Mouse (Mus musculus) adrenal gland, postnatal 14 days (tissue): ENCODE measurements around the gene Xrcc1. TPM values are rescaled to one million over a fixed set of nuclear protein-coding genes. Genes with fewer than 3 reads are reported as not detected.
"Not testable (repeated sequence)": the region's sequence is repeated elsewhere in the genome, so short reads cannot be mapped to it uniquely, and the experiment has no call there.

Experiments used
- DNase-seq: peaks from one replicate; pipeline ENCODE4 v3.0.0; 2021; ENCODE audit warnings: mixed read lengths
- total RNA-seq: library from RNA; stranded (reverse); gene quantifications from 2 replicates; pipeline ENCODE4 v1.2.3, GENCODE M21; 2021

The Xrcc1 gene
- total RNA-seq, 1 experiment from 2014 or later: 38.5 TPM

DNA sequence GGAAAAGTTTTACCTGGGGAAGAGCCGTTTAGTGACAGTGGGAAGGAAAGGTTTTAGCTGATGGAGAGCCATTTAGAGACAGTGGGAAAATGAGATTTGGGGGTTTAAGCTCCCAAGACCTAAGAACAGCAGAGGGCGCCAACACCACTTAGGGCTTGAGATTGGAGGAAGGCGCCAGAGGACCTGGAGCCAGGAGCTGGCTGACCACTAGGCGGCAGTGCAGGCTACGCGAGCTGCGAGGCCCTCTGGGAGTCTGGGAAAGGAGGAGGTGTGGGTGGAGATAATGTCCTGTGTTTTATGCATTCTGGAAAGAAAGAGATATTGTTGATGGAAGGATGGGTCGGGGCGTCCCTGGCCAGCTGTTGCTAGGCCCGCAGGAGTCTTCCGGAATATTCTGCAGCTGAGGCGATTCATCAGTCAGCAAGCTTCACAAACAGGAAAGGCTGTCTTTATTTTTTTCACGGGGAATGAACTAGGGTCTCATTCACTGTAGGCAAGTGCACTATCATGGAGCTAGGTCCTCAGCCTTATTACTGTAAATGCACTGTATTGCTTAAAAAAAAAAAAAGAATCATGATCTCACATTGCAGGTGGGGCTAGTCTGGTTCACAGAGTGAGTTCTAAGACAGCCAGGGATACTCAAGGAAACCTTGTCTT, 55.0 kb downstream of the Xrcc1 start:
- DNase-seq: peak; percentile 98

DNA sequence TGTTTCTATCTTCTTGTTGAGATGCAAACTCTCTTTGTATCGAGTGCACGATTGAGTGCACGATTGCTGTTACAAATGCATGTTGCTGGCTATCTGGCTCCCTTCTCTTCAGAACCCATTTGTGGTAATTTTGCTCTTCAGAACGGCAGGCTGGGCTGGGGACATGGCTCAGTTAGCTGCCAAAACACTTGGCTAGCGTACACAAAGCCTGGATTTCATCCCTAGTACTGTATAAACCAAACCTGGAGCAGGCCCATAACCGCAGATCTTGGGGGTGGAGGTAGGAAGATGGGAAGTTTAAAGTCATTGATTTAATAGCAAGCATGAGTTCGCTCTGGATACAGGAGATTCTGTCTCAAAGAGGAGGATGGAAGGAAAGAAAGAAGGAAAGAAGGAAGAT, 59.5 kb downstream of the Xrcc1 start:
- no peak for DNase-seq

DNA sequence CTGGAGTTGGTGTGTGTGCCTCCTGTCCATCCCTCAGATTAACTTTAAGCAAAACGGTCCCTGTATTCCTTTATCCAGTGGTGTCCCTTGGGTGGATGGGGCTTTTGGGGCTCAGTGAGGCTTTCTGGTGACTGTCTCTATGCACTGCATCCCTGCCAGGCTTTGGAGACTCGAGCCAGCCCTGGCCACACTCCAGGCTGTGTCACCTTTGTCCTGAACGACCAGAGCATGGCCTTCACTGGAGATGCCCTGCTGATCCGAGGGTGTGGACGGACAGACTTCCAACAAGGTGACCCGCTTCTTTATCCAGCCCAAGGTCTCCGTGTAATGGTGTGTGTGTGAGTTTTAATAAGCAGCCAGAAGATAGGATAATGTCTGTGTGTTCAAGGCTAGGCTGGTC, 60.0 kb downstream of the Xrcc1 start:
- DNase-seq: no peak

DNA sequence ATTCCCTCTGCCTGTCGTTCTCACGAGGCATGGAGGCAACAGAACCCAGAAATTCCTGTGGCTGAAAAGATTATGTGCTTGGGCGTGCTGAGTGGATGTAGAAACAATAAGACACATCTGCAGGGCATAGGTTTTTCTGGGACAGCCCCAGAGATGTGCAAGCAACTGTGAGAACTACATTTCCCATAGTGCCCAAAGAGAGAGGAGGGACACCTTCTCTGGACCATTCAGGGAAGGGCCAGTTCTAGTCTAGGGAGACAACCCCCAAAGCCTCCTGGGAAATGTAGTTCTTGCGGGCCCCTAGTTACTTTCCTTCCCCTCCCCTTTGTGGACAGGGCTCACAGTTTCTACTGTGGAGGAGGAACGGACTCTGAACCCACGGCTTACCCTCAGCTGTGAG, 61.9 kb downstream of the Xrcc1 start:
- peak; percentile 78 for DNase-seq

DNA sequence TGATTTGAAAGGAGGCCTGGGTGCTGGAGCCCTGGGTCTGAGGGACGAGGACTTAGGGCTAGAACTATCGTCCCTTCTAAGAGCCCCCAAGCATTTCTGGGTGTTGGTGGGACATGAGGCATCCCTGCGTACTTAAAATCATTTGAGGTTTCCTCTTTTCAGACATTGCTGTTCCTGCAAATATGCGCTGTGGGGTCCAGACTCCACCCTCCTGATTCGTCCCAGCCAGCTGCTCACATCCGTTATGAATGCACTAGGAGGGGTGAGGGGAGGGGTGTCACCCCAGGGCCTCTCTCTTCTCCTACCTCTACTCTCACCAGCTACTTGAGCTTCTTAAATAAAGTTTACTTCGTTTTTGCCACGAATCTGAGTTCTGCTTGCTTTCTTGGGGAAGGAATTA, 62.5 kb downstream of the Xrcc1 start:
- DNase-seq: no peak

DNA sequence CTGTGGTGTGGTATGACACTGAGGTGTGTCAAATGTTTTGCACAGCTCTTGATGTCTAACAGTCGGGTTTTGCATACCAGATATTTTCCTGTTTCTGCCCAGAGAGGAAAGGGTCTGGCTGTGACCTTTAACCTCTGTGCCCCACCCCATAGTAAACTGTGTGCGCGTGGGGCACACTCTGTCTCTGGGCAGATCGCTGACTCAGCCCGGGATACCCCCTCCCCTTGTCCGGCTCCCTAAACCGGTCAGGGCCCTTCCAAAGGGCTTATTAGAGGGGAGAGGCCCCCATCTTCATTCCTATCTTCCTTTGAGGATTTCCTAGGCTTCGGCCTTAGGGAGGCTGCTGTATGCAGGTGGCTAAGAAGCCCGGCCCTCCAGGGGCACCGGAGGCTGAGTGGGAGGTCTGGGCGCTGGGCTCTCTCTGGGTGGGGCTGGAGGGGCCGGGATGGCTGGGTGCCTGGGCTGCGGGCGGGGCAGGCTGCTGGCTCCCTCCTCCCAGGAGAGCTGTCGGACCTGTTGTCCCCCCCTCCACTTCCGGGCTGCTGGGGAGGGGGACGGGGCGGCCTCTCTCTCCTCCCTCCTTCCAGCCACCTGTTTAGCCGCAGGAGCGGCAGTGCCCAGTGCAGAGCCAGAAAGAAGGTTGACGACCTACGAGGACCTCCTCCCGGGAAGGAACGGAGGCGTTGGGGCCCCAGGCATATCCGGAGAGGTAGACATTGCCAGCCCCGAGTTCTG, 64.2 kb downstream of the Xrcc1 start, which contains the start of gene Phldb3:
Gene Phldb3 (plus strand): TSS at position 620 of the 735 bp plus-strand sequence.
- no peak for DNase-seq

DNA sequence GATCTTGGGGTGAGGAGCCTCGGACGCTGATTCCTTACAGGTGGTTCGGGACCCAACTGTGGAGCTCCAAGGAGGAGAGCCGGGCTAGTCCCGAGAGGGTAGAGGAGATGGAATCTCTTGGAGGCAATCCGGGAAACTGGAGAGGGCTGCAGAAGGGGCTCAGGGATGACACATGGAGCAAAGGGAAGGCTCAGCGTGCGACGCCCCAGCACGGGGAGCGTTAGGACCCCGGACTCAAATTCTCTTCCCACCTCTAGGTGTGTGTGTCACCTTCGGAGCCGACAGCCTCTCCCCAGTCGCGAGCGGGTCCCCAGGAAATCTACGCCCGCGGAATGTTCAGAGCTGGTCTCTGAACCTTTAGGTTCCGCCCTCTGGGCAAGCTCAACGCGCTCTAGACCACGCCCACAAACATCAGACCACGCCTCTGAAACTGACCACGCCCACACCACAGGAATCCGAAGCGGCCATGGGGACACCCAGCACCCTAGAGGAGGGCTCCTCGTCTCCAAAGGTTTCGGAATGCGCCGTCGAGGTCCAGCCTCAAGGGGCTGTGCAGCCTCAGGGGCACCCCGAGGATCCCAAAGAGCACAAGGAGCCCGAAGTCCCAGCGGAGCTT, 64.9 kb downstream of the Xrcc1 start:
- DNase-seq: peak; percentile 95

DNA sequence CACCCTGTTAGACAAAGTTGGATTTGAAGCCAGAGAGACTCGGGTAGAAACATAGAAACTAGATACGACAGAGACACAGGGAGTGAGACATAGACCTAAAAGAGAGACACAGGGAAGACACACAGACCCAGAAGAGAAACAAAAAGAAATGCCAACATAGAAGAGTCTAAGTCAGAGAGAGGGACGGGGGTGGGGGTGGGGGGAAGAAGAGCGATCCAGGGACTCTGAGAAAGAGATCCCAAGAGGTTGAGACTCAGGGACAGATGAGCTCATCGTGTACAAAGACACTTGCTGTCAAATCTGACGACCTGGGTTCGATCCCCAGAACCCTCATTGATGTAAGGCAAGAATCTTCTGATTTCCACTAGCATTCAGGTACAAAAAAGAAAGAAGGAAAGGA, 65.6 kb downstream of the Xrcc1 start:
- no peak for DNase-seq

DNA sequence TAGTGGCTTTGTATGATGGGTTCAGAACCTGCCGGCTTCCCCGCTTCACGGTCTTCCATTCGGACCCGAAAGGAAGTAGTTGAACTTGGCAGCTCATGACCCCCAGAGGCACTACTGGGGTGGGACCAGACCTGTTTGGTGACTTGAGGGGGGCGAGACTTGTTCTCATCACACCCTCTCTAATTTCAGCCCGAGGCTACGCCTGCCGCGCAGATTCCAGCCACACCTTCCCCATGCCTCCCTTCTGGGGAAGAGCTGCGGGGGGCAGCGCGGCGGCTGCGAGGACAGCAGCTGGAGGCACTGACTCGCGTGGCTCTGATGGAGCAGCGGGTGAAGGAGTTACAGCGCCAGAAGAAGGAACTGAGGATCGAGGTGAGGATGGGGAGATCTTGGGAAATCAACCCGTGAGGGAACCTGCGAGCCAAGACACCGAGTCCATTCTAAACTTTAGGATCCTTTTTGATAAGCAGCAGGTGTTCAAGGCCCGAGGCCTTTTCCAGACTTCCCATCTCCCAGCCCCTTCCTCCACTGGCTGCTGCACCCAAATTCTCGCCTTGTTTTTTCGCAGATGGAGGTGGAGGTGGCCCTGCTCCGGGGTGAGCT, 66.3 kb downstream of the Xrcc1 start:
- DNase-seq: no peak

DNA sequence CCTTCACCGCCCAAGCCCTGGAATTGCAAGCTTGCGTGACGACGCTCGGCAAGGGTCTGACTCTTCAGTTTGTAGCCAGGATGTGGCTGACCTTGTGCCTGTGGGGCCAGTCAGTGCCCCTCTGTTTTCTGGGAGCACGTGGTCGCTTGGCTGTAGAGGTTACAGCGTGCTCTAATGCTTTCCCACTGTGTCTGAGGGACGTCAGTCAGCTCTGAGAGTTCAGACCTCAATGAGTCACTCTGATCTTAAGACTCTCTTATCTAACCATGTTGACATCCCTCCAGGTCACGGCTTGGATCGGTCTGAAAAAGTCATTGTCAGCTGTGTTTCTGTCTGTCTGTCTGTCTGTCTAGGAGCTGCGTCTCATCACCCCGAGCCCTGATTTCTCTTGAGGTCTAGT, 68.7 kb downstream of the Xrcc1 start:
- DNase-seq: no peak

DNA sequence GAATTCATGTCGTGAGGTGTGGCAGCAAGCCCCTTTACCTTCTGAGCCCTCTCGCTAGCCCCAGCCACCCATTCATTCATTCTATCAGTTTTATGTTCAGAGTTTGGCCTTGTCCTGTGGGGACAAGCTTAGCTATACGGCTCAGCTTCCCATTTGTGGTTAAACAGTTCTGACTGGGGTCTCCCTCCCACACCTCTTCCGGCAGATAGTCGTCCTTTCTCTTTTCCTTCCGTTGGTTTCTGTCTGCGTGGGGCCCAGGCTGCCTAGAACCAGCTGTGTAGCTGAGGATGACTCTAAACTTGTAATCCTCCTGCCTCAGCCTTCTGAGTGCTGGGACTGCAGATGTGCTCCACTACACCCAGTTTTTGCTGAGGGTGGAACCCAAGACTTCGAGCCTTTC, 71.7 kb downstream of the Xrcc1 start:
- DNase-seq: no peak

DNA sequence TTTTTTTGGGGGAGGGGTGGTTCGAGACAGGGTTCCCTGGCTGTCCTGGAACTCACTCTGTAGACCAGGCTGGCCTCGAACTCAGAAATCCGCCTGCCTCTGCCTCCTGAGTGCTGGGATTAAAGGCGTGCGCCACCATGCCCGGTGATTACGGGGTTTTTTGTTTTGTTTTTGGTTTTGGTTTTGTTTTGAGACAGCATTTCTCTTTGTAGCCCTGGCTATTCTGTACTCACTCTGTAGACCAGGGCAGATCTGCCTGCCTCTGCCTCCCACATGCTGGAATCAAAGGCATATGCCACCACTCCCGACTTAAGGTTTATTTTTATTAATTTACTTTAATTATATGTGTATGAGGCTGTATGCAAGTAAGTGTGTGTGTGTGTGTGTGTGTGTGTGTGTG, 72.3 kb downstream of the Xrcc1 start:
- DNase-seq: not testable (repeated sequence)

DNA sequence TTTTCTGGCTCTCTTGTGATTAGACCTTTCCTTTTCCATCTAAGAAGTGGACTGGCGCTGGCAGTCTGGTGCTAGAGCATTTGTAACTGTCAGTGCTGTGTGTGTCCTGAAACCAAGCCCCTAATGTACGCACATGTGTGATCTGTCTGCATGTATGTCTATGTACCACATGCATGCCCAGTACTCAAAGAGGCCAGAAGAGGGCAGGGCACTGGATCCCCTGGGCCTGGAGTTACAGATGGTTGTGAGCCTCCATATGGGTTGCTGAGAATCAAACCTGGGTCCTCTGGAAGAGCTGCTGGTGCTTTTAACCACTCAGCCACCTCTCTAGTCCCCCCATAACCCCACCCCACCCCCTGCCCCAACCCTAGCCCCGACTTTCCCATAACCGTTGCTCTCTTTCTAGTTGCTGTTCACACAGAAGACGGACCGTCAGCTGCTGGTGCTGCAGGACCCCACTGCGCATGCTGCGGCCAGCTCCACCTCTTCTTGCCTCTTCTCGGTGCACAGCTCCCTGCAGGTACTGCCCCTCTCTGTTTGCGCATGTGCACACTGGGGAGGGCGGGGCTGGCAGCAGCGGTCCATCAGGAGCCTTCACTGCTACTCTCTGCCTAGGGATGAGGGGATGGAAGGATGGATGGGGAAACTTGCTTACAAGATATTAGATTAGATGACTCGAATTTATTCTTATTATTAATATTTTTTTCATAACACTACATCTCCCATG, 73.7 kb downstream of the Xrcc1 start:
- no peak for DNase-seq

DNA sequence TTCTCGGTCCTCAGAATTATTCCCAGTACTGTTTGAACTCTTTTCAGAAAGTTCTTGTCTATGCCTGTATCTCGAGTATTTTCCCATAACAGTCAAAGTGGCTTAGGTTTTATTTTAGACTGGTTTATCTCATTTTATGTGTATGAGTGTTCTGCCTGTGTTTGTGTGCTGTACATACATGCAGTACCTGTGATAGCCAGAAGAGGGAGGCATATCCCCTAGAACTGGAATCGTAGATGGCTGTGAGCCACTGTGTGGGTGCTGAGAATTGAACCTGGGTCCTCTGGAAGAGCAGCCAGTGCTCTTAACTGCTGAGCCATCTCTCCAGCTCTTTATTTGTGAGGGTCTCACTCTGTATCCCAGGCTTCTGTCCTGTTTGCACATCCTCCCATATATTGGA, 75.1 kb downstream of the Xrcc1 start:
- DNase-seq: no peak

DNA sequence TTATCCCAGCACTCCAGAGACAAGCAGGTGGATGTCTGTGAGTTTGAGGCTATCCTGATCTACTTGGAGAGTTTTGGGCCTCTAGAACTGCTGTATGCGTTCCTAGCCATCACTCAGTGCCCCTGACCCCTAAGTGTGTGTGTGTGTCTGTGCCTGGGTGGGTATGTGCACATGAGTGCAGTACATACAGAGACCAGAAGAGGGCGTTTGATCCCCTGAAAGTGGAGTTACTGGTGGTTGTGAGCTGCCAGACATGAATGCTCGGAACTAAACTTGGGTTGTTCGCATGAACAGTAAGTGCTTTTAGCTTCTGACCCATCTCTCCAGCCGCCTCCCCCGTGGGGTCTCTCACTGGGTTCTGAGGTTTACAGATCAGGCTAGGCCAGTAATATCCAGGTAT, 76.9 kb downstream of the Xrcc1 start:
- no peak for DNase-seq

Other genes with a start within 250 kb of the Xrcc1 start
- gene Zfp61, start 245.1 kb upstream of the Xrcc1 start, total RNA-seq: 6.5 and 11.4 TPM in 2 replicates
- gene Zfp94, start 229.6 kb upstream of the Xrcc1 start, total RNA-seq: 3.8 and 5.4 TPM in 2 replicates
- gene Tescl, start 212.4 kb upstream of the Xrcc1 start, total RNA-seq: not detected in 2 replicates
- not detected in 2 replicates for gene Lypd5, start 197.1 kb upstream of the Xrcc1 start, total RNA-seq
- 4.9 and 7.3 TPM in 2 replicates for gene Kcnn4, start 176.0 kb upstream of the Xrcc1 start, total RNA-seq
- gene Smg9, start 146.7 kb upstream of the Xrcc1 start, total RNA-seq: 17.3 and 26.7 TPM in 2 replicates
- gene Irgc1, start 94.0 kb upstream of the Xrcc1 start, total RNA-seq: not detected in 2 replicates
- 5.2 and 7.9 TPM in 2 replicates for gene Plaur, start 83.8 kb upstream of the Xrcc1 start, total RNA-seq
- 5.7 and 6.4 TPM in 2 replicates for gene Cadm4, start 64.3 kb upstream of the Xrcc1 start, total RNA-seq
- gene Zfp428, start 39.3 kb upstream of the Xrcc1 start, total RNA-seq: 6.1 and 7.5 TPM in 2 replicates
- not detected in 2 replicates for gene AC161166.1, start 33.8 kb upstream of the Xrcc1 start, total RNA-seq
- gene Irgq, start 15.6 kb upstream of the Xrcc1 start, total RNA-seq: 18.9 and 20.4 TPM in 2 replicates
- gene Pinlyp, start 171 bp upstream of the Xrcc1 start, total RNA-seq: not detected in 2 replicates
- gene Ethe1, start 41.3 kb downstream of the Xrcc1 start, total RNA-seq: 21.3 and 24.9 TPM in 2 replicates
- 0.48 and 0.94 TPM in 2 replicates for gene Zfp575, start 41.4 kb downstream of the Xrcc1 start, total RNA-seq
- gene Phldb3, start 64.5 kb downstream of the Xrcc1 start, total RNA-seq: 3.2 and 4.3 TPM in 2 replicates
- gene Lypd3, start 90.3 kb downstream of the Xrcc1 start, total RNA-seq: 0.38 and 0.59 TPM in 2 replicates
- not detected in 2 replicates for gene Tex101, start 130.4 kb downstream of the Xrcc1 start, total RNA-seq
- not detected in 2 replicates for gene BC049730, start 163.0 kb downstream of the Xrcc1 start, total RNA-seq
- gene Gm4763, start 180.6 kb downstream of the Xrcc1 start, total RNA-seq: not detected in 2 replicates
- 0.49 and 0.63 TPM in 2 replicates for gene Cd177, start 214.0 kb downstream of the Xrcc1 start, total RNA-seq
- gene Ceacam10, start 230.9 kb downstream of the Xrcc1 start, total RNA-seq: 0.93 TPM in 1 of 2 replicates, not detected in the other